27 mouse cellular contexts compared by ENCODE assay signal in the genomic region with DNA sequence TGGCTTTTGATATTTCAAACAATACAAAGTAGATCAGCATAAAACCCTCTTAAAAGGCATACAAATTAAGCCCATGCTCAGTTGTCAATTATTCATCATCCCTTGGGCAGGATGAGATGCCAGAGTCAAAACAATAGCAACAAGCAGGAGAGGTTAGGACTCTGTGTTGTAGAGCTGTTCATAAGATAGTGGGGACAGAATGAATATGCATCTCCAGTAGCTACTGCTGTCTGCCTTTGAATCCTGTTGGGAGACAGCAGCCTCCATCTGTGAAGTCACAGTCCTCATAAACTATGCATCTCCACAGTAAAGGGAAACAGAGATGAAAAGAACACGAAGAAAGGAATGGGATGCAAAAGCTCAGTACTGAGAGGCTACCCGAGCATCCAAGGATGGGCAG.
DNase-seq lines count a peak whose midpoint lies in the region; ATAC-seq and TF ChIP-seq lines count a peak whose summit lies in the region.
"Had no signal": no experiment of that assay in that cellular context is flagged by ENCODE, and none has a peak within 500 bp of the region (broad histone marks: within the 10 kb centered on the region; RNA-seq: fewer than 3 reads in every experiment).

No protein-coding gene starts in this region.

- H3K9me3 ChIP-seq in forebrain, embryonic 13.5 days (replicated peaks), result no peaks in the 10 kb centered on the region
- H3K9me3 ChIP-seq in forebrain, embryonic 10.5 days, result no peaks in the 10 kb centered on the region
- H3K9me3 ChIP-seq in forebrain, postnatal 0 days (ENCODE audit: low read length), result no peaks in the 10 kb centered on the region
- no peaks in the 10 kb centered on the region for H3K9me3 ChIP-seq in forebrain, embryonic 12.5 days
- no peaks in the 10 kb centered on the region for H3K9me3 ChIP-seq in midbrain, embryonic 16.5 days (replicated peaks; ENCODE audit: control insufficient read depth, low read length, poor library complexity, severe bottlenecking)
- no peaks in the 10 kb centered on the region for H3K9me3 ChIP-seq in hindbrain, embryonic 12.5 days (replicated peaks)
- H3K9me3 ChIP-seq: embryonic facial prominence, embryonic 12.5 days; embryonic facial prominence, embryonic 15.5 days; heart, embryonic 12.5 days; heart, embryonic 15.5 days; hindbrain, embryonic 10.5 days had no signal

- no peak overlapping the region for H3K9ac ChIP-seq in forebrain, embryonic 13.5 days
- H3K9ac ChIP-seq in forebrain, postnatal 0 days, result no peak overlapping the region
- H3K9ac ChIP-seq in forebrain, embryonic 12.5 days, result no peak overlapping the region
- H3K9ac ChIP-seq in midbrain, embryonic 16.5 days (ENCODE audit: low read depth, low read length), result no peak overlapping the region
- H3K9ac ChIP-seq in hindbrain, embryonic 12.5 days, result no peak overlapping the region
- H3K9ac ChIP-seq: embryonic facial prominence, embryonic 12.5 days; embryonic facial prominence, embryonic 15.5 days; heart, embryonic 12.5 days; heart, embryonic 15.5 days; hindbrain, embryonic 14.5 days had no signal

- WGBS in forebrain, embryonic 13.5 days, result 62% methylated on average over 2 of the region's 2 CpGs
- WGBS in forebrain, embryonic 10.5 days, result 83% methylated on average over 2 of the region's 2 CpGs
- 67% methylated on average over 2 of the region's 2 CpGs for WGBS in forebrain, postnatal 0 days
- WGBS in forebrain, embryonic 12.5 days, result 80% methylated on average over 2 of the region's 2 CpGs
- WGBS in midbrain, embryonic 16.5 days, result 40% methylated on average over 2 of the region's 2 CpGs
- 51% methylated on average over 2 of the region's 2 CpGs for WGBS in hindbrain, embryonic 12.5 days

- no peaks in the 10 kb centered on the region for H3K4me1 ChIP-seq in forebrain, embryonic 13.5 days
- no peaks in the 10 kb centered on the region for H3K4me1 ChIP-seq in forebrain, embryonic 10.5 days
- no peaks in the 10 kb centered on the region for H3K4me1 ChIP-seq in forebrain, postnatal 0 days (ENCODE audit: insufficient read depth)
- no peaks in the 10 kb centered on the region for H3K4me1 ChIP-seq in forebrain, embryonic 12.5 days
- no peaks in the 10 kb centered on the region for H3K4me1 ChIP-seq in midbrain, embryonic 16.5 days (ENCODE audit: control insufficient read depth, insufficient read depth, low read length)
- 0 out of 2 replicates have a peak, but pooled peaks cover 2% of the 10 kb centered on the region for H3K4me1 ChIP-seq in hindbrain, embryonic 12.5 days
- H3K4me1 ChIP-seq: embryonic facial prominence, embryonic 12.5 days; embryonic facial prominence, embryonic 15.5 days; heart, embryonic 12.5 days; heart, embryonic 15.5 days; hindbrain, embryonic 10.5 days had no signal

- ATAC-seq in forebrain, embryonic 13.5 days, result peak; percentile 51; the same call in 1 of the 2 replicates
- ATAC-seq in forebrain, postnatal 0 days, result 0 out of 2 replicates have a peak, but pooled peaks have one; percentile 40
- ATAC-seq in forebrain, embryonic 12.5 days (ENCODE audit: low FRiP score), result no peak
- ATAC-seq in midbrain, embryonic 16.5 days, result peak; percentile 89
- ATAC-seq in hindbrain, embryonic 12.5 days (ENCODE audit: low FRiP score), result no peak
- ATAC-seq: activated CD4-positive, CD25-positive, alpha-beta regulatory T cell, adult 4 months; hindbrain, postnatal 0 days; inflammation-experienced regulatory T-cells, adult 6 months; intestine, embryonic 16.5 days had no signal

- H3K4me3 ChIP-seq in forebrain, embryonic 13.5 days, result no peak overlapping the region
- no peak overlapping the region for H3K4me3 ChIP-seq in forebrain, embryonic 10.5 days
- H3K4me3 ChIP-seq in forebrain, postnatal 0 days (ENCODE audit: low read depth, low read length), result no peak overlapping the region
- no peak overlapping the region for H3K4me3 ChIP-seq in forebrain, embryonic 12.5 days (replicated peaks)
- no peak overlapping the region for H3K4me3 ChIP-seq in midbrain, embryonic 16.5 days (ENCODE audit: low read depth, low read length)
- no peak overlapping the region for H3K4me3 ChIP-seq in hindbrain, embryonic 12.5 days
- H3K4me3 ChIP-seq: embryonic facial prominence, embryonic 12.5 days; embryonic facial prominence, embryonic 15.5 days; heart, embryonic 12.5 days; heart, embryonic 15.5 days; hindbrain, embryonic 10.5 days had no signal

- H3K27me3 ChIP-seq in forebrain, embryonic 13.5 days, result no peaks in the 10 kb centered on the region
- no peaks in the 10 kb centered on the region for H3K27me3 ChIP-seq in forebrain, embryonic 10.5 days (ENCODE audit: poor library complexity, severe bottlenecking)
- H3K27me3 ChIP-seq in forebrain, postnatal 0 days (ENCODE audit: insufficient read depth, low read length), result no peaks in the 10 kb centered on the region
- no peaks in the 10 kb centered on the region for H3K27me3 ChIP-seq in forebrain, embryonic 12.5 days
- H3K27me3 ChIP-seq in midbrain, embryonic 16.5 days (ENCODE audit: control insufficient read depth, insufficient read depth, low read depth, low read length), result no peaks in the 10 kb centered on the region
- no peaks in the 10 kb centered on the region for H3K27me3 ChIP-seq in hindbrain, embryonic 12.5 days
- H3K27me3 ChIP-seq: embryonic facial prominence, embryonic 12.5 days; embryonic facial prominence, embryonic 15.5 days; heart, embryonic 12.5 days; heart, embryonic 15.5 days had no signal

- DNase-seq in forebrain, embryonic 10.5 days (ENCODE audit: extremely low spot score, low spot score), result no peak
- DNase-seq in forebrain, postnatal 0 days, result no peak
- DNase-seq in retina, postnatal 1 day, result peak; percentile 10
- DNase-seq in retina, embryonic 14.5 days (ENCODE audit: low spot score), result no peak
- DNase-seq: adrenal gland, adult 8-10 months; adrenal gland, postnatal 25 days; cerebellum, adult 18-20 months; cerebellum, adult 9-10 months; cerebellum, postnatal 14 days; gastrocnemius, postnatal 10 days; gastrocnemius, postnatal 36 days; heart, postnatal 10 days; heart, postnatal 36 days had no signal

- H3K36me3 ChIP-seq in forebrain, embryonic 13.5 days (ENCODE audit: poor library complexity, severe bottlenecking), result no peaks in the 10 kb centered on the region
- no peaks in the 10 kb centered on the region for H3K36me3 ChIP-seq in forebrain, embryonic 10.5 days (replicated peaks)
- no peaks in the 10 kb centered on the region for H3K36me3 ChIP-seq in forebrain, postnatal 0 days (ENCODE audit: insufficient read depth)
- no peaks in the 10 kb centered on the region for H3K36me3 ChIP-seq in forebrain, embryonic 12.5 days (replicated peaks)
- no peaks in the 10 kb centered on the region for H3K36me3 ChIP-seq in midbrain, embryonic 16.5 days (ENCODE audit: control insufficient read depth, insufficient read depth, low read length)
- no peaks in the 10 kb centered on the region for H3K36me3 ChIP-seq in hindbrain, embryonic 12.5 days
- H3K36me3 ChIP-seq: embryonic facial prominence, embryonic 12.5 days; embryonic facial prominence, embryonic 15.5 days; heart, embryonic 12.5 days; heart, embryonic 15.5 days; hindbrain, embryonic 10.5 days had no signal

- TF ChIP-seq CTCF in forebrain, postnatal 0 days (IDR thresholded peaks at IDR 0.05; ENCODE audit: low read depth), result no peak

- no peak overlapping the region for H3K4me2 ChIP-seq in forebrain, embryonic 13.5 days
- H3K4me2 ChIP-seq in forebrain, postnatal 0 days (ENCODE audit: low read depth), result no peak overlapping the region
- H3K4me2 ChIP-seq in forebrain, embryonic 12.5 days, result no peak overlapping the region
- no peak overlapping the region for H3K4me2 ChIP-seq in midbrain, embryonic 16.5 days (ENCODE audit: low read length)
- no peak overlapping the region for H3K4me2 ChIP-seq in hindbrain, embryonic 12.5 days (replicated peaks)
- H3K4me2 ChIP-seq: embryonic facial prominence, embryonic 12.5 days; embryonic facial prominence, embryonic 15.5 days; heart, embryonic 12.5 days; heart, embryonic 15.5 days; hindbrain, embryonic 14.5 days had no signal

- no peak overlapping the region for H3K27ac ChIP-seq in forebrain, embryonic 13.5 days
- H3K27ac ChIP-seq in forebrain, embryonic 10.5 days, result no peak overlapping the region
- no peak overlapping the region for H3K27ac ChIP-seq in forebrain, postnatal 0 days (ENCODE audit: low read depth, low read length)
- H3K27ac ChIP-seq in forebrain, embryonic 12.5 days, result no peak overlapping the region
- no peak overlapping the region for H3K27ac ChIP-seq in midbrain, embryonic 16.5 days (ENCODE audit: low read length)
- H3K27ac ChIP-seq in hindbrain, embryonic 12.5 days, result no peak overlapping the region
- H3K27ac ChIP-seq: embryonic facial prominence, embryonic 12.5 days; embryonic facial prominence, embryonic 15.5 days; heart, embryonic 15.5 days; hindbrain, embryonic 10.5 days; hindbrain, embryonic 14.5 days; hindbrain, postnatal 0 days had no signal

Comparison
In these comparisons a context has a peak if more than half of its experiments do, and no peak if none do; other contexts are left out.
1. ATAC-seq: peak in forebrain, embryonic 13.5 days (single experiment), forebrain, postnatal 0 days (single experiment) and midbrain, embryonic 16.5 days (single experiment); none in forebrain, embryonic 12.5 days (single experiment) and hindbrain, embryonic 12.5 days (single experiment).